Mouse (Mus musculus) right cerebral cortex, adult 18-20 months (tissue): ENCODE measurements at regions not wholly inside any gene's neighbourhood (a gene's known extent, or its start where the extent isn't known, plus 50 kb on each side); places are given as distances from the start of the nearest gene placed in this dataset.

Experiments
- DNase-seq: peaks from one replicate; pipeline ENCODE4 v3.0.0; 2022; ENCODE audit warnings: mixed read lengths

GRCm38 (mm10) chr15:51675291-51675690 is 2209.4 kb upstream of the Gm7489 start:
- no peak for DNase-seq

DNA sequence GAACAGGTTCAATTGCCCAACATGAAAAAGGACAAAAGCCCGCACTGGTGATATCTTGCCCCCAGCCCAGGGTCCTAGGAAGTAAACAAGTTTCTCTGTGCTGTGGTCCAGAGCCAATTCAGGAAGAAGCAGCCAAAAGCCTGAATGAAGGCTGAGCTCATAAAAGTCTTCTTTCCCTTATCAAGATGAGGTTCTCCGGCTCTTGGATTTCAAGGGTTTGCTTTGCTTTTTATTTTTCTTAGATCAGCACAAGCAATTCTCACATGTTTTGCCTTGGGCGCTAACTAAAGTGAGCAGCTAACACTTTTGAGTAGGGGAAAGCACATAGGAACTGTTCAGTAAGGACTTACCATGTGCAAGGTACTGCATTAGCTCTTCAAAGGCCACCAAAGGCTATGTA is 2208.0 kb upstream of the Gm7489 start:
- DNase-seq: no peak

- DNase-seq: no peak
Measured at GRCm38 (mm10) chr15:51677266-51677665, 2207.4 kb upstream of the Gm7489 start.

GRCm38 (mm10) chr15:51679186-51679902 is 2205.4 kb upstream of the Gm7489 start:
- no peak for DNase-seq

DNA sequence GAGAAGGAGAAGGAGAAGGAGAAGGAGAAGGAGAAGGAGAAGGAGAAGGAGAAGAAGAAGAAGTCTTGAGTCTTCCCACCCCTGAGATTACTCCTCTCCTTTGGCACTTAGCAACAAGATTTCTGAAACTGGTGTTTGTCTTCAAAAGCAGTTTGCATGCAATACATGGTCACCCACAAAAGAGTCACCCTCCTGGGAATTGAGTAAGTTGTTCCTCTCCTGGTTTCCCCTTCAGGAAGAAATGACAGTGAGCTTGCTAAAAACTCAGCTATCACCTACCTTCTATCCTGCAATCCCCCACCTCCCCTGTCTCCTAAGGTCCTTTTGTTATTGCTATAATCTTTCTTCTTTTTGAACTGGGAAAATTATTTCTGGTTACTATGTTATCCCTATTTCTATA is 2204.2 kb upstream of the Gm7489 start:
- no peak for DNase-seq

GRCm38 (mm10) chr15:51681191-51681590 is 2203.5 kb upstream of the Gm7489 start:
- no peak for DNase-seq

DNA sequence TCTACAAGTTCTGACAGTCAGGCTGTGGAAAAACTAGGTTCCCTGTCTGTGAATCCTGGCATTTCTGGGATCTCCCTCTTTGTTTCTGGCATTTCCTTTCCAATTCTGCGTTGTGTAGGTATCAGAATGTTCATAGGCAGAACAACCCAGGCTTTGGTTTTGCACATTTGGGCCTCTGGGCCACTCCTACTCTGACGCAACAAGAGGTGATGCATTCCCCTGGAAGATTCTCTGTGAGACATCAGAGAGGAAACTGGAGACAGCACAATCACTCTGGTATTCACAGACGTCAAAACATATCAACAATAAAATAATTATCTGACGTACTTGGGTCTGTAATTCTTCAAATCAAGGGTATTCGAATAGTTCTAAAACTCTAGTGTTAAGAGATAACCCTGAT is 2202.4 kb upstream of the Gm7489 start:
- no peak for DNase-seq

DNA sequence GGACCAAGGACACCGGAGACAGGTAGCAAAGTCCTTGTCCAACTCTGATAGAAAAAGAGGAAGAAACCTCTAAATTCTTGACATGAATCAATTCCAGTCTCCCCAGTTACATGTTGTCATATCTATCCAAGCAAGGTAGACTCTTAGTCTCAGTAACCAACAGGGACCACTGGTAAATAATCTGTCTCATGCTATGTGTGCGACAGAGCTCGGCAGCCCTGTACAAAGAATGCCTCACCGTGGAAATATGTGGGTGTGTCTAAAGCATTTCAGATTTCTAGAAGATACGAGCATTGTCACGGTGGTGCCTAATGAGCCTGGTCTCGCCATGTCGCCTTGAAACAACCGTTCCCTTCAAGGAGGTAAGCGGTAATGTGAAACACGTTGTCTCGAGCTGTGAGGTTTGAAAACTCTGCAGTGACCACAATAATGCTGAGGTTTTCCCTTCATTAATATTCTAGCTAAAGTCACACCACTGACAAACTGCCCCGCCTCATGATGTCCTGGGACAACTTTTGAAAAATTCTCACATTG is 2197.6 kb upstream of the Gm7489 start:
- no peak for DNase-seq

- DNase-seq: no peak
Measured at GRCm38 (mm10) chr15:51689498-51689897, 2195.2 kb upstream of the Gm7489 start.

DNA sequence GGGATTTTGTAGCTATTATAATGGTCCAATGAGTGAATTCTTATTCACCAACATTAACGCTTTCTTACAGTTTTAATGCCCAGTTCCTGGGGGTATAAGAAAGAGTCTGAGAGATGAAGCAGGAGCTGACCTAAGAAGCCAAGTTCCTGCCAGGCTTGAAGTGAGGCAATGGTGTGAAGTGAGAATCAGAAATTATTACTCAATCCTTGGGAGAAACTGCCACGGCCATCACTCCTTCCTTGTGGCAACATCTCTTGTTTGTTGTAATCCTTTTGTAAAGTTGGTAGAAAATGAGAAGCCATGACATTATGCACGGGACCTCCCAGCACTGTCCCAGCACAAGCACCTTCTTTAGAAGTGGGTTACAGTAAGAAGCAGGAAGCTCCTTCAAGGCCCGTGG is 2192.0 kb upstream of the Gm7489 start:
- no peak for DNase-seq

DNA sequence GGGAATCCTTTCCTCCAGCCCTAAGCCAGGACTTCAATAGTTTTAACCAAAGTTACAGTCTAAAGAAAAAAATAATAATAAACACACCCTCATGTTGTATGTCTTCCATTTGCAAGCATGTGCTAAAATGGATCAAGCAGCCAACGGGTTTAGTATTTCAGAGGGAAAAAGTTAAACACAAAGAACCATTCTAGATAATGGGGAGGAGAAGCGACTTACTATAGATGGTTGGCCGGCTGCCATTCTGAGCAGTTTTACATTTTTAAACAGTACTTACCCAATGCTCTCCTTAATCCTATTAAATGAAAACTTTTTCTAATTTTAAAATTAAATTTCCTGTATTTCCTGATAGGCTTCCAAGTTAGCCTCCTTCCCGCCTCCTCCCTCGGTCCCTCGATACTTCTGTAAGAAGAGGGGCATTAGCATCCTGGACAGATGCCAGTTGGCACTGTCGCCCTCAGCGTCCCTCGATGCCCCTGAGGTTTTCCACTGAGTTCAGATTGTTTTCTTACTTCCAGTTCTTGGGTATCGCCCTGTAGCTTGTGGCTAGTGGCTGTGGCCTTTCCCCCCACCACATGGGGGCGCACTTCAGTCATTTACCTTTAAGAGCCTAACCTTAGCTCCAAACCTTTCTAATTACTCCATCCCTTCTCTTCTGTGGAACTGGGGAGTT is 2188.2 kb upstream of the Gm7489 start:
- DNase-seq: peak; percentile 23

GRCm38 (mm10) chr15:51704198-51704597 is 2180.5 kb upstream of the Gm7489 start:
- DNase-seq: no peak

GRCm38 (mm10) chr15:51709871-51710655 is 2174.6 kb upstream of the Gm7489 start:
- peak; percentile 52 for DNase-seq

DNA sequence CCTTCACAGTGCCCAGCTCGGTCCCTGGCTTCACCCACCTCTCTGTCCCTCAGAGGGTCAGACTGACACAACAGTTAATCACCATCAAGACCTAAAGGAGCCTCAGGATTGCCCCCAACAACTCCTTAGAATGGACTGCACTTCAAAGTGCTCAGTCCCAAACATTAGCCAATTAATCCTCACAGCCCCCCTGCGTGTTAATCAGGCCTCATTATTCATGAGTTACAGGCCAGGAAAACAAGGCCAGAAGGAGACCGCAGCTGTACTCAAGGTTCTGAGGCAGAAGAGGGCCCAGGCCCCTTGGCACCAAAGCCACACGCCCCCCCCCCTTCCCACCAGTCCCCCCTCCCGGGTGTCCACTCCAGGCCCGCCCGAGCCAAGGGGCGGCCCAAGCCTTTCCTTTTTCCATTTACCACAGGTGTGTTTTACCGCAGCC is 2163.8 kb upstream of the Gm7489 start:
- DNase-seq: no peak

DNA sequence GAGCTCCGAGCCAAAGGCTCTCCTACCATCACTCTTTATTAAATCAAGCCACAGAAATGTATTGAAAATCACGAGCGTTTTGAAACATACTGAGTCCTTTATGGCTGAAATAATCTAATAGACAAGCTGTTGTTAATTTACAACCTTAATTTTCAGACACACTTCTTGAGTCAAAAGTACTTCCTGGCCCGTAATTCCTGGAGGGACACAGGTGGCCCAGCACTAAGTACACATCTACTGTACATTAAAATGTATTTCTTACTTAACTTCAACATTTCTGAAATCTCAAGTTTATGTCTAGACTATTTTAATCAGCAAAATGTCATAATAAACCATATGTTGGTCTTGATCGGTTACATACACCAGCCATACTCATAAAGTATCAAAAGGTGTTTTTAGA is 2163.3 kb upstream of the Gm7489 start:
- no peak for DNase-seq

- DNase-seq: no peak
Measured at GRCm38 (mm10) chr15:51724127-51724526, 2160.6 kb upstream of the Gm7489 start.

GRCm38 (mm10) chr15:51725457-51725856 is 2159.2 kb upstream of the Gm7489 start:
- no peak for DNase-seq

GRCm38 (mm10) chr15:51730106-51730505 is 2154.6 kb upstream of the Gm7489 start:
- DNase-seq: no peak

- peak; percentile 39 for DNase-seq
Measured at GRCm38 (mm10) chr15:51730805-51731412, 2153.8 kb upstream of the Gm7489 start.

- no peak for DNase-seq
Measured at GRCm38 (mm10) chr15:51734194-51734593, 2150.5 kb upstream of the Gm7489 start.
